Mouse (Mus musculus) heart, embryonic 16.5 days (tissue): ENCODE measurements at regions not wholly inside any gene's neighbourhood (a gene's known extent, or its start where the extent isn't known, plus 50 kb on each side); places are given as distances from the start of the nearest gene placed in this dataset. TPM values are rescaled to one million over a fixed set of nuclear protein-coding genes. Genes with fewer than 3 reads are reported as not detected.

Source experiments
- ATAC-seq: fragments of 200-750 bp; cut with Nextera tagmentation; replicated peaks from 2 replicates; pipeline ENCODE4 v1.8.0; 2017; ENCODE audit warnings: moderate number of reproducible peaks; ENCODE audit not compliant: insufficient read depth, low FRiP score; ENCODE audit errors: extremely low read depth
- H3K27ac ChIP-seq: fragments of 300-500 bp; sonication (generic); 2 replicates; pipeline ENCODE4 v1.5.1; 2014; ENCODE audit warnings: mild to moderate bottlenecking, low read length, control low read depth, moderate library complexity
- H3K27me3 ChIP-seq: fragments of 300-500 bp; sonication (generic); 2 replicates; pipeline ENCODE4 v1.6.1; 2014; ENCODE audit warnings: low read length, mixed read lengths; ENCODE audit not compliant: control insufficient read depth, insufficient read depth
- H3K36me3 ChIP-seq: fragments of 300-500 bp; sonication (generic); 2 replicates; pipeline ENCODE4 v1.6.1; 2014; ENCODE audit not compliant: control insufficient read depth, insufficient read depth
- H3K4me1 ChIP-seq: fragments of 300-500 bp; sonication (generic); 2 replicates; pipeline ENCODE4 v1.6.1; 2014; ENCODE audit warnings: low read length, mixed read lengths; ENCODE audit not compliant: control insufficient read depth, insufficient read depth
- H3K4me2 ChIP-seq: fragments of 300-500 bp; sonication (generic); 2 replicates; pipeline ENCODE4 v1.6.1; 2014; ENCODE audit warnings: low read depth, mild to moderate bottlenecking, control low read depth, low read length
- H3K4me3 ChIP-seq: fragments of 300-500 bp; sonication (generic); 2 replicates; pipeline ENCODE4 v1.5.1; 2014; ENCODE audit warnings: mild to moderate bottlenecking, control low read depth, low read length
- H3K9ac ChIP-seq: fragments of 300-500 bp; sonication (generic); 2 replicates; pipeline ENCODE4 v1.6.1; 2014; ENCODE audit warnings: low read length, control low read depth
- H3K9me3 ChIP-seq: fragments of 300-500 bp; sonication (generic); replicated peaks from 2 replicates; pipeline ENCODE4 v1.6.1; 2016; ENCODE audit warnings: low read length; ENCODE audit not compliant: control insufficient read depth
- WGBS: fragments of 180-500 bp; shearing (Covaris S2); extraction: QIAGEN DNeasy Blood & Tissue Kit; methylation state at CpG from one replicate; pipeline ENCODE4 v1.1.7; 2014; 5-methylcytosine and 5-hydroxymethylcytosine counted together
- microRNA-seq: library from miRNA; unstranded; fragments of <30 nt; microRNA quantifications from one replicate; pipeline ENCODE4, GENCODE M21; 2017

DNA sequence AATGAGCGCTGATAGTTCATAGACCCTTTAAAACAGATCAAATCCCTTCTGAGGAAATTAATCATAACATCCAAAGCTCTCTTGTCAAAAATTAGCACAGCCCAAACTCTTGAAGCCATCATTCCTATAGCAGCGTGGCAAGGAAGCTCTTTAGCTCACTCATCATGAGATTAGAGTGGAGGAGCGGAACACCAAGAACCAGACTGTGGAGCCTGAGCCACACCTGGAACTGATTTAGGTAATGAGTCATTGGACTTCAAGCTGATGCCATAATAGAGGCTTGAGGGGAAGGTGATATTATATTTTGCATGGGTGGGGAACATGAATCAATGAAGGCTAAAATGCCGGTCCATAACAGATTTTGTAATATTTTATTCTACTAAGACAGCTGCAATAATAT is 52.2 kb upstream of the Cxxc4 start:
- Histone ChIP-seq H3K27me3 (no peaks in the 10 kb centered on the region), H3K9me3 (peaks cover 3% of the 10 kb centered on the region; the same call in 1 of the 2 replicates), H3K36me3 (no peaks in the 10 kb centered on the region), H3K4me3 (no peak overlapping the region), H3K9ac (no peak overlapping the region), H3K27ac (no peak overlapping the region), H3K4me2 (no peak overlapping the region), H3K4me1 (no peaks in the 10 kb centered on the region; the same call in 1 of the 2 replicates)
- no peak for ATAC-seq
- WGBS = 85% methylated on average over 4 of the region's 4 CpGs

Small RNAs in the stretch of these regions (microRNA-seq; reads per million reads assigned to microRNA genes)
- not detected for gene Gm44361
